Mouse (Mus musculus) liver, postnatal 0 days (tissue): ENCODE results near the gene Mif.

ENCODE experiments used
- CTCF ChIP-seq: sonication (generic); IDR thresholded peaks from 2 replicates; pipeline ENCODE4 v1.5.1; 2016; ENCODE audit warnings: antibody characterized with exemption, low read depth
- EP300 ChIP-seq: IDR thresholded peaks from 2 replicates; pipeline ENCODE4 v1.6.1; 2016; ENCODE audit warnings: antibody characterized with exemption, low read depth, mild to moderate bottlenecking

DNA sequence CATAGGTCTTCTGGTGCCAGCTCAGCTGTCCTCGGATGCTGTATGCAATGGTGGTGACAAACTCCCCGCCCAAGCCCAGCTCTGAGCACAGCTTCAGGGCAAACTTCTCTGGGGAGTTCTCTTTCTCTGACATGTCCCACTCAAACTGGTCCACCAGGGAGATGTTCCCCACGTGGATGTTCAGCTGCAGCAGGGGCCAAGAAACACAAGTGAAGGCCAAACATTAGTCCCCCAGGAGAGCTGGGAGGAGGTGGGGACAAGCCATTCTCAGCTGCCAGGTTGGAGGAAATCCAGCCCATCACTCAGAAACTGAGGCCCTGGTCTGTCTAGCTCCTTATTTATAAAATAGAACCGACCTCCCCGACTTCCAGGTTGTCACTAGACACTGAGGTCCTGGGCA is 44.4 kb upstream of the Mif start:
- TF ChIP-seq CTCF = no peak
- TF ChIP-seq EP300 = no peak
